Mouse (Mus musculus): ENCODE results near the gene Nup93. TPM values are rescaled to one million over a fixed set of nuclear protein-coding genes. Genes with fewer than 3 reads are reported as not detected.
A peak's percentile ranks its signal among the peaks of the same experiment; 100 is the strongest.

The Nup93 gene
- polyA plus RNA-seq, 1 experiment from 2014 or later: 51.5 TPM

- no peak for ATAC-seq (ENCODE audit: low FRiP score)
- no peaks in the 10 kb centered on the region for H3K27me3 ChIP-seq (replicated peaks)
- no peaks in the 10 kb centered on the region for H3K9me3 ChIP-seq (replicated peaks)
- H3K4me2 ChIP-seq: no peak overlapping the region
- no peak overlapping the region for H3K27ac ChIP-seq (replicated peaks)
- peaks cover 24% of the 10 kb centered on the region for H3K4me1 ChIP-seq
- no peak overlapping the region for H3K4me3 ChIP-seq (replicated peaks)
- H3K36me3 ChIP-seq: no peaks in the 10 kb centered on the region
- H3K9ac ChIP-seq (replicated peaks): no peak overlapping the region
- 62% methylated on average over 5 of the region's 5 CpGs for WGBS
Observed at GRCm38 (mm10) chr8:94274030-94274429, 59.7 kb downstream of the Nup93 start.

- Histone ChIP-seq H3K9ac (replicated peaks) (no peak overlapping the region), H3K27me3 (replicated peaks) (no peaks in the 10 kb centered on the region), H3K4me3 (replicated peaks) (no peak overlapping the region), H3K36me3 (no peaks in the 10 kb centered on the region), H3K27ac (replicated peaks) (no peak overlapping the region), H3K9me3 (replicated peaks) (no peaks in the 10 kb centered on the region), H3K4me2 (no peak overlapping the region), H3K4me1 (peaks cover 16% of the 10 kb centered on the region)
- 98% methylated on average over 6 of the region's 6 CpGs for WGBS
- ATAC-seq (ENCODE audit: low FRiP score): no peak
Observed at GRCm38 (mm10) chr8:94278295-94278694, 63.9 kb downstream of the Nup93 start.

GRCm38 (mm10) chr8:94280001-94280613 lies 65.7 kb downstream of the Nup93 start:
- Histone ChIP-seq H3K4me3 (replicated peaks) (no peak overlapping the region), H3K27ac (replicated peaks) (no peak overlapping the region), H3K4me2 (no peak overlapping the region), H3K4me1 (peaks cover 14% of the 10 kb centered on the region), H3K27me3 (replicated peaks) (no peaks in the 10 kb centered on the region), H3K36me3 (no peaks in the 10 kb centered on the region), H3K9ac (replicated peaks) (no peak overlapping the region), H3K9me3 (replicated peaks) (no peaks in the 10 kb centered on the region)
- WGBS: 81% methylated on average over 5 of the region's 5 CpGs
- no peak for ATAC-seq (ENCODE audit: low FRiP score)

- H3K9ac ChIP-seq (replicated peaks): no peak overlapping the region
- H3K9me3 ChIP-seq (replicated peaks): no peaks in the 10 kb centered on the region
- no peaks in the 10 kb centered on the region for H3K27me3 ChIP-seq (replicated peaks)
- peaks cover 17% of the 10 kb centered on the region for H3K4me1 ChIP-seq
- 0 out of 2 replicates have a peak, but pooled peaks cover 2% of the 10 kb centered on the region for H3K36me3 ChIP-seq
- no peak overlapping the region for H3K4me2 ChIP-seq
- peak overlapping the region; percentile 28; the same call in 1 of the 2 replicates for H3K27ac ChIP-seq (replicated peaks)
- WGBS: 58% methylated on average over 3 of the region's 3 CpGs
- H3K4me3 ChIP-seq (replicated peaks): no peak overlapping the region
- ATAC-seq (ENCODE audit: low FRiP score): no peak
Observed at GRCm38 (mm10) chr8:94282453-94282985, 68.2 kb downstream of the Nup93 start.

GRCm38 (mm10) chr8:94284204-94284603 lies 69.8 kb downstream of the Nup93 start:
- Histone ChIP-seq H3K36me3 (0 out of 2 replicates have a peak, but pooled peaks cover 3% of the 10 kb centered on the region), H3K27me3 (replicated peaks) (no peaks in the 10 kb centered on the region), H3K9ac (replicated peaks) (no peak overlapping the region), H3K4me2 (no peak overlapping the region), H3K27ac (replicated peaks) (no peak overlapping the region), H3K9me3 (replicated peaks) (no peaks in the 10 kb centered on the region), H3K4me1 (peaks cover 17% of the 10 kb centered on the region), H3K4me3 (replicated peaks) (no peak overlapping the region)
- no peak for ATAC-seq (ENCODE audit: low FRiP score)
- 88% methylated on average over 7 of the region's 7 CpGs for WGBS

GRCm38 (mm10) chr8:94290606-94291005 lies 76.2 kb downstream of the Nup93 start:
- H3K4me1 ChIP-seq: peaks cover 10% of the 10 kb centered on the region
- H3K9ac ChIP-seq (replicated peaks): no peak overlapping the region
- no peak overlapping the region for H3K27ac ChIP-seq (replicated peaks)
- no peak overlapping the region for H3K4me3 ChIP-seq (replicated peaks)
- 98% methylated on average over 5 of the region's 5 CpGs for WGBS
- no peak overlapping the region for H3K4me2 ChIP-seq
- peaks cover 24% of the 10 kb centered on the region for H3K36me3 ChIP-seq
- no peaks in the 10 kb centered on the region for H3K9me3 ChIP-seq (replicated peaks)
- no peaks in the 10 kb centered on the region for H3K27me3 ChIP-seq (replicated peaks)
- no peak for ATAC-seq (ENCODE audit: low FRiP score)

GRCm38 (mm10) chr8:94292072-94292471 lies 77.7 kb downstream of the Nup93 start:
- Histone ChIP-seq H3K27ac (replicated peaks) (peak overlapping the region; percentile 38; the same call in 1 of the 2 replicates), H3K27me3 (replicated peaks) (no peaks in the 10 kb centered on the region), H3K4me3 (replicated peaks) (no peak overlapping the region), H3K36me3 (peaks cover 30% of the 10 kb centered on the region), H3K4me2 (no peak overlapping the region), H3K9ac (replicated peaks) (no peak overlapping the region), H3K4me1 (peaks cover 16% of the 10 kb centered on the region), H3K9me3 (replicated peaks) (no peaks in the 10 kb centered on the region)
- 0 out of 2 replicates have a peak, but pooled peaks have one; percentile 35 for ATAC-seq (ENCODE audit: low FRiP score)
- WGBS: 56% methylated on average over 6 of the region's 6 CpGs

GRCm38 (mm10) chr8:94292626-94293025 lies 78.3 kb downstream of the Nup93 start:
- H3K27ac ChIP-seq (replicated peaks): no peak overlapping the region
- no peak overlapping the region for H3K4me2 ChIP-seq
- H3K4me1 ChIP-seq: peaks cover 18% of the 10 kb centered on the region
- no peaks in the 10 kb centered on the region for H3K27me3 ChIP-seq (replicated peaks)
- peaks cover 30% of the 10 kb centered on the region for H3K36me3 ChIP-seq
- WGBS: 89% methylated on average over 8 of the region's 8 CpGs
- no peak overlapping the region for H3K9ac ChIP-seq (replicated peaks)
- no peaks in the 10 kb centered on the region for H3K9me3 ChIP-seq (replicated peaks)
- ATAC-seq (ENCODE audit: low FRiP score): no peak
- H3K4me3 ChIP-seq (replicated peaks): no peak overlapping the region

GRCm38 (mm10) chr8:94295687-94296086 lies 81.3 kb downstream of the Nup93 start:
- H3K27ac ChIP-seq (replicated peaks): peak overlapping the region; percentile 64
- 83% methylated on average over 6 of the region's 6 CpGs for WGBS
- peaks cover 35% of the 10 kb centered on the region for H3K36me3 ChIP-seq
- no peak overlapping the region for H3K4me3 ChIP-seq (replicated peaks)
- no peak overlapping the region for H3K4me2 ChIP-seq
- H3K4me1 ChIP-seq: peaks cover 18% of the 10 kb centered on the region
- no peak overlapping the region for H3K9ac ChIP-seq (replicated peaks)
- no peaks in the 10 kb centered on the region for H3K27me3 ChIP-seq (replicated peaks)
- no peak for ATAC-seq (ENCODE audit: low FRiP score)
- H3K9me3 ChIP-seq (replicated peaks): no peaks in the 10 kb centered on the region

- peak overlapping the region; percentile 64 for H3K27ac ChIP-seq (replicated peaks)
- H3K4me3 ChIP-seq (replicated peaks): no peak overlapping the region
- no peak overlapping the region for H3K9ac ChIP-seq (replicated peaks)
- H3K9me3 ChIP-seq (replicated peaks): no peaks in the 10 kb centered on the region
- peaks cover 41% of the 10 kb centered on the region for H3K36me3 ChIP-seq
- WGBS: 71% methylated on average over 9 of the region's 9 CpGs
- no peak overlapping the region for H3K4me2 ChIP-seq
- peaks cover 18% of the 10 kb centered on the region for H3K4me1 ChIP-seq
- ATAC-seq (ENCODE audit: low FRiP score): no peak
- H3K27me3 ChIP-seq (replicated peaks): no peaks in the 10 kb centered on the region
Observed at GRCm38 (mm10) chr8:94296312-94296991, 82.1 kb downstream of the Nup93 start.

GRCm38 (mm10) chr8:94297101-94297500 lies 82.7 kb downstream of the Nup93 start:
- H3K9ac ChIP-seq (replicated peaks): no peak overlapping the region
- peaks cover 47% of the 10 kb centered on the region for H3K36me3 ChIP-seq
- H3K27me3 ChIP-seq (replicated peaks): no peaks in the 10 kb centered on the region
- ATAC-seq (ENCODE audit: low FRiP score): no peak
- H3K4me3 ChIP-seq (replicated peaks): no peak overlapping the region
- H3K27ac ChIP-seq (replicated peaks): peak overlapping the region; percentile 45; the same call in 1 of the 2 replicates
- H3K4me2 ChIP-seq: no peak overlapping the region; the same call in 1 of the 2 replicates
- H3K9me3 ChIP-seq (replicated peaks): no peaks in the 10 kb centered on the region
- peaks cover 13% of the 10 kb centered on the region for H3K4me1 ChIP-seq
- WGBS: 43% methylated on average over 6 of the region's 6 CpGs

- H3K36me3 ChIP-seq: peaks cover 64% of the 10 kb centered on the region
Observed at GRCm38 (mm10) chr8:94300809-94301208, 86.4 kb downstream of the Nup93 start.

More at GRCm38 (mm10) chr8:94300809-94301208, 86.4 kb downstream of the Nup93 start:
- Histone ChIP-seq H3K27ac (replicated peaks) (no peak overlapping the region), H3K4me1 (peaks cover 8% of the 10 kb centered on the region), H3K9me3 (replicated peaks) (no peaks in the 10 kb centered on the region), H3K9ac (replicated peaks) (no peak overlapping the region), H3K4me3 (replicated peaks) (no peak overlapping the region), H3K27me3 (replicated peaks) (no peaks in the 10 kb centered on the region), H3K4me2 (no peak overlapping the region)
- ATAC-seq (ENCODE audit: low FRiP score): no peak
- 66% methylated on average over 4 of the region's 4 CpGs for WGBS
